8 mouse cellular contexts compared by ENCODE assay signal in genomic region chr10:94426000-94426920, GRCm38 (mm10).
DNase-seq lines count a peak whose midpoint lies in the region; ATAC-seq lines count a peak whose summit lies in the region.

No protein-coding gene starts in this region.

- peak; percentile 81 for ATAC-seq in intestine, embryonic 16.5 days
- ATAC-seq in midbrain, embryonic 11.5 days (ENCODE audit: low FRiP score), result peak; percentile 72; the same call in 1 of the 2 replicates

- 42% methylated on average over 12 of the region's 12 CpGs for WGBS in intestine, embryonic 16.5 days
- 65% methylated on average over 12 of the region's 12 CpGs for WGBS in midbrain, embryonic 11.5 days

- intact Hi-C loops in left cerebral cortex, postnatal 36 days (cut with DNase I), result loop anchor here (5.0 kb wide), 1 partner anchor 91 kb away; no protein-coding TSS in a partner anchor

- no peaks in the 10 kb centered on the region for H3K27me3 ChIP-seq in intestine, embryonic 16.5 days (replicated peaks; ENCODE audit: control insufficient read depth, insufficient read depth, low read length)
- no peaks in the 10 kb centered on the region for H3K27me3 ChIP-seq in midbrain, embryonic 11.5 days (ENCODE audit: control insufficient read depth, insufficient read depth, low read length)

- no peak overlapping the region for H3K4me3 ChIP-seq in intestine, embryonic 16.5 days (ENCODE audit: low read length)
- no peak overlapping the region for H3K4me3 ChIP-seq in midbrain, embryonic 11.5 days (ENCODE audit: low read depth, low read length)

- H3K4me2 ChIP-seq in intestine, embryonic 16.5 days (ENCODE audit: low read depth, low read length), result no peak overlapping the region
- H3K4me2 ChIP-seq in midbrain, embryonic 11.5 days, result no peak overlapping the region

- no peak overlapping the region for H3K9ac ChIP-seq in intestine, embryonic 16.5 days (ENCODE audit: low read depth, low read length)
- no peak overlapping the region for H3K9ac ChIP-seq in midbrain, embryonic 11.5 days (ENCODE audit: low read length)

- H3K27ac ChIP-seq in intestine, embryonic 16.5 days (ENCODE audit: low read length), result 0 out of 2 replicates have a peak overlapping the region, but pooled peaks have one; percentile 1
- no peak overlapping the region for H3K27ac ChIP-seq in midbrain, embryonic 11.5 days (ENCODE audit: low read depth, low read length)

- H3K9me3 ChIP-seq in intestine, embryonic 16.5 days (ENCODE audit: control insufficient read depth, low read length), result no peaks in the 10 kb centered on the region
- H3K9me3 ChIP-seq in midbrain, embryonic 11.5 days (ENCODE audit: control insufficient read depth, low read length), result no peaks in the 10 kb centered on the region

- no peaks in the 10 kb centered on the region for H3K36me3 ChIP-seq in intestine, embryonic 16.5 days (ENCODE audit: control insufficient read depth, insufficient read depth, low read length)
- H3K36me3 ChIP-seq in midbrain, embryonic 11.5 days (ENCODE audit: control insufficient read depth, insufficient read depth, low read length), result no peaks in the 10 kb centered on the region

- peaks cover 2% of the 10 kb centered on the region; the same call in 1 of the 2 replicates for H3K4me1 ChIP-seq in intestine, embryonic 16.5 days (ENCODE audit: control insufficient read depth, insufficient read depth, low read length)
- H3K4me1 ChIP-seq in midbrain, embryonic 11.5 days (ENCODE audit: control insufficient read depth, insufficient read depth, low read length), result no peaks in the 10 kb centered on the region

- DNase-seq in retina, postnatal 1 day, result peak; percentile 42
- no peak for DNase-seq in retina, embryonic 14.5 days (ENCODE audit: low spot score)
- peak; percentile 25 for DNase-seq in embryo, embryonic 9.5 days (ENCODE audit: extremely low spot score)
- peak; percentile 99 for DNase-seq in heart, adult 11 months
- peak; percentile 55 to 74 for DNase-seq in left cerebral cortex, postnatal 36 days (ENCODE audit: low spot score in 2 of 2)
- no peak for DNase-seq in midbrain, embryonic 11.5 days (ENCODE audit: low spot score, missing footprints)
- peak; percentile 76 to 78 for DNase-seq in spleen, postnatal 36 days (ENCODE audit: low spot score in 2 of 2)

Comparison
In these comparisons a context has a peak if more than half of its experiments do, and no peak if none do; other contexts are left out.
1. DNase-seq: peak in retina, postnatal 1 day (single experiment), embryo, embryonic 9.5 days (single experiment), heart, adult 11 months (single experiment), left cerebral cortex, postnatal 36 days (2 of 2) and spleen, postnatal 36 days (2 of 2); none in retina, embryonic 14.5 days (single experiment) and midbrain, embryonic 11.5 days (single experiment).